Mouse (Mus musculus): Measurements from ENCODE around the gene Trpc3.
"Not testable (repeated sequence)": the region's sequence is repeated elsewhere in the genome, so short reads cannot be mapped to it uniquely, and the experiment has no call there.

Trpc3 gene

DNA sequence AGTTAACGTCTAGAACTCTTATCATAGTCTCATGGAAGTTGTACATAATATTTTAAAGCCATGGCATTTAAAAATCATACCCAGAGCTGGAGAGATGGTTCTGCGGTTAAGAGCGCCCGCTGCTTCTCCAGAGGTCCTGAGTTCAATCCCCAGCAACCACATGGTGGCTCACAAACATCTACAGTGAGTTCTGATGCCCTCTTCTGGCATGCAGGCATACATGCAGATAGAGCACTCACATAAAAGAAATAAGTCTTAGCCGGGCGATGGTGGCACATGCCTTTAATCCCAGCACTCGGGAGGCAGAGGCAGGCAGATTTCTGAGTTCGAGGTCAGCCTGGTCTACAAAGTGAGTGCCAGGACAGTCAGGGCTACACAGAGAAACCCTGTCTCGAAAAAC lies 90.2 kb downstream of the Trpc3 start:
- not testable (repeated sequence) for DNase-seq (ENCODE audit: low read depth, low spot score)

DNA sequence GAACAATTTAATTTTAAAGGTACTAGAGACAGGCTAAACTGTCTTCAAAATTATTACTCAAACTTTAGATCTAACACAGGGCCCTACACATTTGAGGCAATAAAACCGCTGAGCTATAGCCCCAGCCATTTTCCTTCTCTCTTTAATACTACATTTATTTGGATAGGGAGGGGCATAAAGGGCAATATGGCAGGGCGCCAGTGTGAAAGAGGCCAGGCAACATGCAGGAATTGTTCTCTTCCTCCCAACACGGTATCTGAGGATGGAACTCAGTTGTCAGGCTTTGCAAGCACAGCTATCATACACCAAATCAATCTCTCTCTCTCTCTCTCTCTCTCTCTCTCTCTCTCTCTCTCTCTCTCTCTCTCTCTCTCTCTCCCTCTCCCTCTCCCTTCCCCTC lies 91.2 kb downstream of the Trpc3 start:
- no peak for DNase-seq (ENCODE audit: low read depth, low spot score)

DNA sequence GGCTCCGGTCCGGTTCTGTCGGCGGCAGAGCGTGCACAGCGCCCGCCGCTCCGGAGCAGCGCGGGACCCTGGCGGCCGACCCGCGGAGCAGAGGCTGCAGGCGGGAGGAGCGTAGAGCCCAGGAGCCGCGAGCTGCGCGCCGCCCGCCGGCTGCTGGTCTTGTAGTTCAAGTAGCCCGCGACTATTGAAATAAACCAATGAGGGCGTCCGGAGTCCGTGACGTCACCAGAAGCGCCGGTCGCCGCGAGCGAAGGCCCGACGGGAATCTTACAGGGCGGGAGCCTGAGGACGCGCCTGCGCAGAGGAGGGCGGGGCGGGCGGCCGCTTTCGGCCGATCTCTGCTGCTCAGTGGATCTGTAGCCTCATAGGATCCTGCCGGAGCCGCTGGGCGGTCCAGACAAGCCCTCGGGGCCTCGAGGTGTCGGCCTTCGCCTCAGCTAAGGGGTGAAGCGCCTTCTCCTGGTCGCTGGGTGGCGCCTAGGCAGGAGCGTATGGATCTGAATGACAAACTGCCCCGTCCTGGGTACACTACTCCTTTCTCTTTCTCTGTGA lies 118.1 kb downstream of the Trpc3 start, which contains the start of gene Ccna2:
TSS of gene Ccna2 (minus strand) at position 324 of the 552 bp plus-strand sequence.
- peak; percentile 95 for DNase-seq (ENCODE audit: low read depth, low spot score)

DNA sequence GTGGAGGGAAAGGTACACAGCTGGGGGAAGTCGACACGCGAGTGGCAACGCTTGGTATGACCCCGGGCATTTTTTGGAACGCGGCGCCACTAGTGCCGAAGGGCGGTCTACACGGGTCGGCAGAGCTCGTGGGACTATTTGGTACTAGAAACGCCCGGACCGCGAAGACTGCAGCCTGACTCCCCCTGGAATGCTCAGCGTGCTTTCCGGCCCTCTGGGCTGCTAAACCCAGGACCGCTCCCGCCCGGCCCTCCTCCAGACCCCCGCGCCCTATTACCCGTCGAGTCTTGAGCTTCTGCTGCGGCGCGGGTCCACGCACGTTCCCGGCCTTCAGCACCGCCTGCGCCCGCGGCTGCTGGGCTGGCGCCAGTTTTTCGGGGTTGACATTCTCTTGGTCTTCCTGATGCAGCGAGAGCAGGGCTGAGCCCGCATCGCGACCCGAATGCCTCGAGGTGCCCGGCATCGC lies 118.6 kb downstream of the Trpc3 start:
- DNase-seq (ENCODE audit: low read depth, low spot score): no peak
